8 mouse cellular contexts compared by ENCODE assay signal in the genomic region with DNA sequence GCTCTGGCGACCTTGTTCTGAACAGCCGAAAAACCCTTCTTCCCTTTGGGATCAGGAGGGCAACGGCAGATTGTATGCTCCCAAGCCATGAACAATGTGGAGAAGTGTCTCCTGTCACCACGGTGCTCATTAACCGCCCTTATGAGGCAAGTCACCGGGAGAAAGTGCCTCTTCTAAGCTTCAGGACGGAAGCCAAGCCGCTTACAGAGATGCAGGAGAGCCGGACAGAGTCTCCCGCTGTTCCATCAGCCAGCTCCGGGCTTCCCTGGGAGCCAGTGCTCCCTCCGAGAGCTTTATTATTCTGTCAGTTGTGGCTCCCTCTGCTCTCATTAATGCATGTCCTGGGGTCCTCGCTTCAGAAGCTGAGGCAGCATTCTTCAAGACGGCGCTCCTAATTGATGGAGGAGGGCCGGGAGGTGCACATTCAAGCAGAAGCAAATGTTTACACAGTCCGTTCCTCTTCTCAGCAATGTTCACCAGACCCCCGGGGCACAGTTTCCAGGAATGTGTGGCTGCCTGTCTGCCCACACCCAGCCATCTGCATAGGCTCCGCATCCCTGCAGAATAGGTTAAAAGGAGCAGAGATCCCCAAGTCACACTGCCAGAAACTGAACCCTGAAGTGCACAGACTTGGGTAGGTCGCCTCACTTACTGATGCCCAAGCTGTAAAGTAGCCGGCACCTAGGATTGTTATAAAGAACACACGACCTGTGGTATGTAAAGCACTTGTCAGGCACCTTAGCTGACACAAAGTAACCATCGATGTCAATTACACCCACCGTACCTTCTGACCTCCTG.
DNase-seq lines count a peak whose midpoint lies in the region; ATAC-seq and TF ChIP-seq lines count a peak whose summit lies in the region.

No protein-coding gene starts in this region.

- ATAC-seq in hindbrain, embryonic 13.5 days (ENCODE audit: low FRiP score) = peak; percentile 76
- peak; percentile 83 for ATAC-seq in midbrain, embryonic 15.5 days (replicated peaks)

- H3K4me3 ChIP-seq in kidney, adult 2 months (ENCODE audit: insufficient read depth, low read depth, low read length) = no peak overlapping the region
- H3K4me3 ChIP-seq in cortical plate, adult 2 months (ENCODE audit: insufficient read depth, low read length) = 0 out of 2 replicates have a peak overlapping the region, but pooled peaks have one; percentile 6
- peak overlapping the region; percentile 29 for H3K4me3 ChIP-seq in hindbrain, embryonic 13.5 days
- H3K4me3 ChIP-seq in midbrain, embryonic 15.5 days = peak overlapping the region; percentile 24

- peak; percentile 7 for DNase-seq in kidney, adult 2 months
- no peak for DNase-seq in kidney, adult 11 months
- no peak for DNase-seq in ovary, postnatal 14 days (ENCODE audit: low spot score)
- no peak for DNase-seq in adrenal gland, postnatal 25 days
- DNase-seq in frontal cortex, postnatal 10 days (ENCODE audit: low spot score in 2 of 2) = no peak

- peak overlapping the region; percentile 61 for H3K9ac ChIP-seq in hindbrain, embryonic 13.5 days
- H3K9ac ChIP-seq in midbrain, embryonic 15.5 days = peak overlapping the region; percentile 27; the same call in 1 of the 2 replicates

- no peaks in the 10 kb centered on the region for H3K9me3 ChIP-seq in hindbrain, embryonic 13.5 days
- no peaks in the 10 kb centered on the region for H3K9me3 ChIP-seq in midbrain, embryonic 15.5 days

- no peaks in the 10 kb centered on the region for H3K27me3 ChIP-seq in kidney, adult 2 months (replicated peaks; ENCODE audit: control insufficient read depth, insufficient read depth, low read length)
- H3K27me3 ChIP-seq in hindbrain, embryonic 13.5 days = peaks cover 27% of the 10 kb centered on the region
- H3K27me3 ChIP-seq in midbrain, embryonic 15.5 days (replicated peaks) = peaks cover 10% of the 10 kb centered on the region; the same call in 1 of the 2 replicates

- peak overlapping the region; percentile 57 for H3K4me2 ChIP-seq in hindbrain, embryonic 13.5 days
- H3K4me2 ChIP-seq in midbrain, embryonic 15.5 days = peak overlapping the region; percentile 51

- 6% methylated on average over 24 of the region's 24 CpGs for WGBS in kidney, adult 2 months
- 1% methylated on average over 24 of the region's 24 CpGs for WGBS in hindbrain, embryonic 13.5 days
- under 1% methylated on average over 24 of the region's 24 CpGs for WGBS in midbrain, embryonic 15.5 days

- no peaks in the 10 kb centered on the region for H3K4me1 ChIP-seq in kidney, adult 2 months (ENCODE audit: control insufficient read depth, insufficient read depth, low read length)
- H3K4me1 ChIP-seq in cortical plate, adult 2 months (ENCODE audit: control insufficient read depth, insufficient read depth, low read length) = no peaks in the 10 kb centered on the region
- H3K4me1 ChIP-seq in hindbrain, embryonic 13.5 days (replicated peaks) = peaks cover 20% of the 10 kb centered on the region
- peaks cover 13% of the 10 kb centered on the region for H3K4me1 ChIP-seq in midbrain, embryonic 15.5 days

- no peaks in the 10 kb centered on the region for H3K36me3 ChIP-seq in kidney, adult 2 months (ENCODE audit: control insufficient read depth, insufficient read depth, low read length)
- no peaks in the 10 kb centered on the region for H3K36me3 ChIP-seq in hindbrain, embryonic 13.5 days
- no peaks in the 10 kb centered on the region for H3K36me3 ChIP-seq in midbrain, embryonic 15.5 days (replicated peaks)

- TF ChIP-seq POLR2A in kidney, adult 2 months (IDR thresholded peaks at IDR 0.05; ENCODE audit: low read depth, low read length) = no peak
- no peak for TF ChIP-seq POLR2A in cortical plate, adult 2 months (IDR thresholded peaks at IDR 0.05; ENCODE audit: extremely low read depth, insufficient read depth, low read length)

- TF ChIP-seq CTCF in kidney, adult 2 months (conservative IDR thresholded peaks at IDR 0.05; ENCODE audit: insufficient read depth, insufficient read length, low read depth, low read length) = no peak
- TF ChIP-seq CTCF in cortical plate, adult 2 months (IDR thresholded peaks at IDR 0.05; ENCODE audit: extremely low read depth, insufficient read depth, low read length) = no peak

- H3K27ac ChIP-seq in kidney, adult 2 months (ENCODE audit: insufficient read depth, low read depth, low read length) = no peak overlapping the region
- no peak overlapping the region for H3K27ac ChIP-seq in cortical plate, adult 2 months (ENCODE audit: insufficient read depth, low read length)
- peak overlapping the region; percentile 81 for H3K27ac ChIP-seq in hindbrain, embryonic 13.5 days
- peak overlapping the region; percentile 71 for H3K27ac ChIP-seq in midbrain, embryonic 15.5 days

Comparison
In these comparisons a context has a peak if more than half of its experiments do, and no peak if none do; other contexts are left out.
1. H3K27ac ChIP-seq: peak in hindbrain, embryonic 13.5 days (single experiment) and midbrain, embryonic 15.5 days (single experiment); none in kidney, adult 2 months (single experiment) and cortical plate, adult 2 months (single experiment).